Mouse (Mus musculus) hindbrain, embryonic 16.5 days (tissue): Measurements from ENCODE around the gene Rsph1. TPM values are rescaled to one million over a fixed set of nuclear protein-coding genes. Genes with fewer than 3 reads are reported as not detected.

Source experiments
- ATAC-seq: fragments of 200-750 bp; cut with Nextera tagmentation; 2 replicates; pipeline ENCODE4 v1.8.0; 2017; ENCODE audit warnings: moderate TSS enrichment, moderate library complexity
- H3K27ac ChIP-seq: fragments of 300-500 bp; sonication (generic); 2 replicates; pipeline ENCODE4 v1.5.1; 2014; ENCODE audit warnings: low read depth, mild to moderate bottlenecking, control low read depth, low read length, moderate library complexity
- H3K27me3 ChIP-seq: fragments of 300-500 bp; sonication (generic); replicated peaks from 2 replicates; pipeline ENCODE4 v1.6.1; 2014; ENCODE audit warnings: low read length; ENCODE audit not compliant: control insufficient read depth, insufficient read depth
- H3K36me3 ChIP-seq: fragments of 300-500 bp; sonication (generic); 2 replicates; pipeline ENCODE4 v1.6.1; 2014; ENCODE audit warnings: mild to moderate bottlenecking, low read length, moderate library complexity, mixed read lengths; ENCODE audit not compliant: control insufficient read depth, insufficient read depth
- H3K4me1 ChIP-seq: fragments of 300-500 bp; sonication (generic); 2 replicates; pipeline ENCODE4 v1.6.1; 2014; ENCODE audit warnings: low read depth, low read length; ENCODE audit not compliant: control insufficient read depth, insufficient read depth
- H3K4me2 ChIP-seq: fragments of 300-500 bp; sonication (generic); 2 replicates; pipeline ENCODE4 v1.6.1; 2014; ENCODE audit warnings: mild to moderate bottlenecking, low read length, control low read depth, moderate library complexity
- H3K4me3 ChIP-seq: fragments of 300-500 bp; sonication (generic); 2 replicates; pipeline ENCODE4 v1.5.1; 2014; ENCODE audit warnings: mild to moderate bottlenecking, low read length, control low read depth, moderate library complexity
- H3K9ac ChIP-seq: fragments of 300-500 bp; sonication (generic); 2 replicates; pipeline ENCODE4 v1.6.1; 2014; ENCODE audit warnings: low read depth, mild to moderate bottlenecking, control low read depth, low read length, moderate library complexity
- H3K9me3 ChIP-seq: fragments of 300-500 bp; sonication (generic); 2 replicates; pipeline ENCODE4 v1.6.1; 2014; ENCODE audit warnings: mild to moderate bottlenecking, low read length, moderate library complexity; ENCODE audit not compliant: control insufficient read depth
- WGBS: fragments of 180-500 bp; shearing (Covaris S2); extraction: QIAGEN DNeasy Blood & Tissue Kit; methylation state at CpG from one replicate; pipeline ENCODE4 v1.1.7; 2014; 5-methylcytosine and 5-hydroxymethylcytosine counted together
- polyA plus RNA-seq: library from polyadenylated mRNA; unstranded; fragments of >200 nt; fragmentation: Nextera tagmentation; extraction: Ambion mirVana; gene quantifications from 2 replicates; pipeline ENCODE4 v1.2.1, GENCODE M21; 2015

The Rsph1 gene
- polyA plus RNA-seq, 1 experiment from 2014 or later, result 8.8 TPM

GRCm38 (mm10) chr17:31211881-31212280, 65.3 kb downstream of the Rsph1 start:
- no peaks in the 10 kb centered on the region for H3K9me3 ChIP-seq
- H3K27ac ChIP-seq, result no peak overlapping the region
- no peak overlapping the region for H3K9ac ChIP-seq
- H3K4me2 ChIP-seq, result no peak overlapping the region
- no peaks in the 10 kb centered on the region for H3K36me3 ChIP-seq
- no peaks in the 10 kb centered on the region for H3K27me3 ChIP-seq
- no peaks in the 10 kb centered on the region for H3K4me1 ChIP-seq
- WGBS, result 90% methylated on average over 6 of the region's 6 CpGs
- ATAC-seq, result no peak
- no peak overlapping the region for H3K4me3 ChIP-seq

DNA sequence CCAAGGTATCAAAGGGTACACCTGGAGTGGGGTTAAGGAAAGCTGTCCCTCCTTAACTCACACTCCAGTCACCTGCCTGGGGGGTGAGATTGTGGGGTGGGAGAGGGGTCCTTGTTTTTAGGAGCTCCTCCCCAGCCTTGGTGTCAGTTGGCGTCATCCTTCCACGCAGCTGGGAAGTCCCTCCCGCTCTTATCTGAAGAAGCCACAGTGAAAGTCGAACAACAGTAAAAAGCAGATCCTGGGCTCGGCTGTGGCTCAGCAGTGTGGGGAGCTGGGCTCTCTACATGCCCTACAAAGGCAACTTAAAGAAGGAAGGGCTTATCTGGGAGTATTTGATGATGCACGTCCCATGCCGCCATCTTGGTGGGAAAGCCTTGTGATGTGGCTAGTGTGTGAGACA, 66.9 kb downstream of the Rsph1 start:
- no peaks in the 10 kb centered on the region for H3K36me3 ChIP-seq
- no peak overlapping the region for H3K4me2 ChIP-seq
- no peak for ATAC-seq
- no peak overlapping the region for H3K4me3 ChIP-seq
- H3K27ac ChIP-seq, result no peak overlapping the region
- H3K9me3 ChIP-seq, result no peaks in the 10 kb centered on the region
- H3K4me1 ChIP-seq, result no peaks in the 10 kb centered on the region
- H3K9ac ChIP-seq, result no peak overlapping the region
- H3K27me3 ChIP-seq, result no peaks in the 10 kb centered on the region
- WGBS, result 92% methylated on average over 7 of the region's 7 CpGs

GRCm38 (mm10) chr17:31209376-31209930, 67.7 kb downstream of the Rsph1 start:
- no peaks in the 10 kb centered on the region for H3K27me3 ChIP-seq
- H3K4me3 ChIP-seq, result no peak overlapping the region
- H3K36me3 ChIP-seq, result no peaks in the 10 kb centered on the region
- no peak overlapping the region for H3K9ac ChIP-seq
- H3K27ac ChIP-seq, result no peak overlapping the region
- 93% methylated on average over 11 of the region's 11 CpGs for WGBS
- ATAC-seq, result no peak
- H3K9me3 ChIP-seq, result no peaks in the 10 kb centered on the region
- H3K4me1 ChIP-seq, result no peaks in the 10 kb centered on the region
- no peak overlapping the region for H3K4me2 ChIP-seq

DNA sequence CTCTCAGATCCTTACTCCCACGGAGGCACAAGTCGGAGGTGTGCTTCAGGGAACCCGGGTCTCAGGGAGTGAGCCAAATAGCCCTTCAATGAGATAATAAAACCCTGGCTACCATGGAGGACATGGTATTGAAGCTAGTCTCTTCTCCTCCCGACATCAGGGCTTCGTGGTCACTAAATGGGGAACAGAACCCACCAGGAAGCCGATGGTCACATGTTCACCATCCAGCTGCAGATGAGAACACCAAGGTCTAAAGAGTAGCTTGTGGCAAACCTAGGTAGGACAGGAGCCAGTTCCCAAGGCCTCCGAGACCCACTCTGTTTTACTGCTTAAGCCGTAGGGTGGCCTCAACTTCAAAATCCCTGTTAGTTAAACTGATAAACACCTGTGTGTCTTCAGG, 68.5 kb downstream of the Rsph1 start:
- H3K4me3 ChIP-seq, result no peak overlapping the region
- no peak overlapping the region for H3K4me2 ChIP-seq
- H3K27me3 ChIP-seq, result no peaks in the 10 kb centered on the region
- H3K9ac ChIP-seq, result no peak overlapping the region
- no peak overlapping the region for H3K27ac ChIP-seq
- no peaks in the 10 kb centered on the region for H3K36me3 ChIP-seq
- WGBS, result 92% methylated on average over 8 of the region's 8 CpGs
- H3K4me1 ChIP-seq, result no peaks in the 10 kb centered on the region
- ATAC-seq, result no peak
- no peaks in the 10 kb centered on the region for H3K9me3 ChIP-seq

DNA sequence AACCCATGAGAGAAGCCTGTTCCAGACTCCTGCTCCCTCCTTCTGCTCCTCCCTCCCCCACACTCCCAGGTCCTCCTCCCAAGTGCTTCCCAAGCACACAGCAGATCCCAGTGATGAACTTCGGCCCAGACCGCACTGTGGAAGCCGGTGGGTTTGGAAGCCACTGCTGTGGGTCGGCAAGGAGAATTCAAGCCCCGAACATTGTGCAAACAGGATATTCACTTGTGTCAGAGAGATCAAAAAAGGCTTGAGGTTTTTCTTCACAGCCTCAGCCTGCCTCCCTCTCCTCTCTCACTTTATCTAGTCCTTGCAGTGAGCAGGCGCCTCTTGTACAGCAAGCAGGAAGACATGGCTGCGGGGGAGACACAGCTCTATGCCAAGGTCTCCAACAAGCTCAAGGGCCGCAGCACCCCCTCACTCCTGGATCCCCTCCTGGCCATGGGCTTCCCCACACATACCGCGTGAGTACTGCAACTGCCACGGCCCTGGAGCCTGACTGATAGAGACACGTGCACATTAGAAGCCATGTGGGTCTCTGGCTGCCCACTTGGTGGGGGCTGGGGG, 69.3 kb downstream of the Rsph1 start, which contains the start of gene Ubash3a:
Gene Ubash3a, plus strand, starts transcription at position 103 of the 564 bp plus-strand sequence.
- 86% methylated on average over 12 of the region's 12 CpGs for WGBS
- Histone ChIP-seq H3K36me3 (no peaks in the 10 kb centered on the region), H3K9me3 (no peaks in the 10 kb centered on the region), H3K4me3 (no peak within 1 kb of the TSS), H3K9ac (no peak within 1 kb of the TSS), H3K4me1 (no peaks in the 10 kb centered on the region), H3K4me2 (no peak within 1 kb of the TSS), H3K27ac (no peak within 1 kb of the TSS), H3K27me3 (no peaks in the 10 kb centered on the region)
- no peak for ATAC-seq

Other genes with a start within 250 kb of the Rsph1 start
- 20.2 and 20.9 TPM in 2 replicates for gene Abcg1, start 219.7 kb downstream of the Rsph1 start, polyA plus RNA-seq
- gene Tff3, start 147.7 kb downstream of the Rsph1 start, polyA plus RNA-seq, result 0.94 and 1.1 TPM in 2 replicates
- not detected in 2 replicates for gene Tff2, start 133.1 kb downstream of the Rsph1 start, polyA plus RNA-seq
- not detected in 2 replicates for gene Tff1, start 112.1 kb downstream of the Rsph1 start, polyA plus RNA-seq
- gene Tmprss3, start 78.4 kb downstream of the Rsph1 start, polyA plus RNA-seq, result not detected in 2 replicates
- gene Ubash3a, start 69.5 kb downstream of the Rsph1 start, polyA plus RNA-seq, result 0.15 TPM in 1 of 2 replicates, not detected in the other
- gene Slc37a1, start 9.4 kb upstream of the Rsph1 start, polyA plus RNA-seq, result 8.6 and 10.9 TPM in 2 replicates
- gene Pde9a, start 108.8 kb upstream of the Rsph1 start, polyA plus RNA-seq, result 30.3 and 34.4 TPM in 2 replicates
- gene Wdr4, start 242.6 kb upstream of the Rsph1 start, polyA plus RNA-seq, result 38.1 and 41.2 TPM in 2 replicates
- 431 and 478 TPM in 2 replicates for gene Ndufv3, start 242.7 kb upstream of the Rsph1 start, polyA plus RNA-seq